Mouse (Mus musculus) embryo, embryonic 9.5 days (tissue): ENCODE data around the gene Cntnap4.

Experiments
- DNase-seq: peaks from one replicate; pipeline ENCODE4 v3.0.0-alpha.2; 2017; ENCODE audit errors: extremely low spot score

Gene Cntnap4

DNA sequence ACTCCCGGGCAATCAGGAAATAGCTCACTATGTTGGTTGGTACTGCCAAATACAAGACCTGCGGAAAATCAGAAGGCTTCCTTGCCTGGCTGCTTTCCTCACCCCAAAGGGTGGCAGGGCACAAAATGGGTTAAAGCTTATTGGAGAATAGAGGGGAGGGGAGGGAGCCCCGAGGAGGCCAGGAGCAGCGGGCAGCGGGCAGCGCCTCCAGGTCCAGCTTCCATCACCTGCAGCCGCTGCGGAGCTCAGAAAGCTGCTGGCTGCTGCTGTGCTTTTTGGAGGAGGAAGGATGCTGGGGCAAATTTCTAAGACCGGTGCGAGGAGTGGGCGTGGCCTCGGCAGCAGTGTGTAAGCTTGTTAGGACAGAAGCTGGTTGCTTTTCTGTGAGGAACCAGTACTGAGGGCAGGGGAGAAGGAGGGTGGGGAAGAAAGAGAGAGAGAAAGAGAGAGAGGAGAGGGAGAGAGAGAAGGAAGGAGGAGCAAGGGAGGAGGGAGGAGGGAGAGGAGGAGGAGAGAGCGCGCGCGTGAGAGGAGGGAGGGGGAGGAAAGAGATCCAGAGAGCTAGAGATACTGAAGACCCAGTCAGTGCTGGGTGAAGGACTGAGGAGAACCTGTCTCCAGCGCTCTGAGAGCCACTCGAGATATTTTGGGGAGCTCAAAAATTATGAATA lies at the start of gene Cntnap4:
Gene Cntnap4, plus strand, starts transcription at position 573 of the 671 bp plus-strand sequence.
- peak; percentile 34 for DNase-seq

DNA sequence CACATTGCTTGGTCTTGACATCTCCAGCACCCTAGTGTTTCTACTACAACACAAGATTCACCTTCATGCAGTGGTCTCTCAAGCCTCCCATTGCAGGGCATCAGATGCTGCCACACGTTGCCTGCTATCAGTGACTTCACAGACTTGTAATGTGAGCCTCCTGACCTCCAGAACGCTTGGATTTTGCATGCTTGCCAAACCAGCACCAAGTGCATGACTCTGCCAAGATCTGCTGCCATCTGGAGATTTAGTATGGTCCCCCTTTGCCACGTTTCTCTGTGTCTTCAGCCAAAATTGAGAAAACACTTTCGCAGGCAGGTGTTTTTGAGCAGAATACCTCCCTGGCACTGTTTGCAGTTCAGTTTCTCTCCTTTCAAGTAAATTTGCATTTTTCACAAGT lies 12.5 kb upstream of the Cntnap4 start:
- DNase-seq: no peak

DNA sequence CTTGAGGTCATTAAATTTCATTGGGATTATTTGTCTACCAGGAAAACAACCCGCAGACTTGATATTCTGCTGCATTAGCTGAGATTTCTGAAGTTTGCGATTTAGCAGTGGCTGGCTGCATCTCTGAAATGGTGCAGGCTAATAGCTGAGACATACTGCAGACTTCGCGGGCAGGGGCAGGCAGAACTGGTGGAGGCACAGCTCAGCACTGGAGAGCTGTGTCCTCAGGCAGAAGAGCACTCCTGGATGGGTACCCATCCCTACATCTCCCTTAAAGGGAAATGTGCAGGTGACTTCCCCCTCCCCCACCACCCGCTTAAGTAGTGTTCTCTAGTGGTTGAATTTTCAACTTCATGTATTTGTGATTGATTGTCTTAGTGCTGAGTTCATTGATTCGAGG lies 698 bp downstream of the Cntnap4 start:
- no peak for DNase-seq

DNA sequence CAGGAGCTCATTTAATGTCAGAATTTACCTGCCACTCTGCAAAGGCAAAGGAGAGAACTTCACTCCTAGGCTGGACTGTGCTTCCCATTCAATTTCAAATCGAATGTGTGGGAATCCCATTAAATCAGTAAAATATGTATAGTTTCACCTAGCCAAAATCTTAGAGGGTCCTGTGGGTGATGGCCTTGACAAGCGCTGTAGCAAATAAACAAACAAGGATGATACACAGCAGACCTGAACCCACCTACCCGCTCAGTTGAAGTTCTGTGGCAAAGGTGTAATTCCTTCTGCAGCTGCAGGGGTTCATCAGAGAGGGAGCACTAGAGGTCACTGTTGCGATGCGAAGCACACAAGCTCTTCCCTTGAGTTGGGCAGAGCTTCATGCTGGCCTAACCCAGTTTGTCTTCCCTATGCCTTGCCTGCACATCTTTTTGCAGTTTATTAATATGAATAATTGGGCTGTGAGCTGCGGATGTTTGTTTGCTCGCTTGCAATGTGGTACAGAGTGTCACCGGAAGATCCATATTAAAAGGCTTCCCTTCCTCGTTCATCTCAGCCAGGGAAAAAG lies 1.6 kb downstream of the Cntnap4 start:
- peak; percentile 47 for DNase-seq

DNA sequence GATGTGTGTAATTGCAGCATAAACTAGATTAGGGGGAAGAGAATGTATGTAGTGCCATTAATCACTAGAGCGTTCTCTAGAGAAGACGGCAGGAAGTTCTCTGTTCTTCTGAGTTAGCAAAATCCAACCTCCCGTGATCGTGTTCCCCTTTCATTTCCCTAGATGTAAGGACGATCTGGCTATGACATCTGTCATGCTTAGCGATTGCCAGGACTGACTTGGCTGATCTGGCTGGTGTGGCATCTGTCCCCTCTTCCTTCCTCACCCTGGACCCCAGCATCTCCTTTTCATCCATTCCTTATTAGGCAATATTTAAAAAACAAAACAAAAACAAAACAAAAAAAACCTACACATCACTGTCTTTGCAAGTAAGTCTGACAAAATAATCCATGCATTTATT lies 11.6 kb downstream of the Cntnap4 start:
- no peak for DNase-seq

DNA sequence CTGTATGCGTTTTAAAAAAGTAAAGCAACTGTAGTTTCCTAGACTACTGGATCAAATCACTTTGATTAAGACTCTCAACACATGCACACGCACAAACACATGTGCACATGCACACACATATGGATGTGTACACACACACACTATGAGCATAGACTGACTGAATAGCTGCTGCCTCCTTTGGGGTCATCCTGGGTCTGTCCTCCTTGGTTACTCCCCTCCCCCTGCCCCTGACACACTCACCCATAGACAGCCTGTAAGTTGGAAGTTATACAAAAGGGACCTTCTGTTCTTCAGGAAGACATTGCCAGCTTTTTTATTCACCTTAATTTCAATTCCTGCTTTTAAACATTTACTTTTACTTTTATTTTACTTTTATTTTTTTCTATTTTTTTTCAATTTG lies 13.6 kb downstream of the Cntnap4 start:
- no peak for DNase-seq

DNA sequence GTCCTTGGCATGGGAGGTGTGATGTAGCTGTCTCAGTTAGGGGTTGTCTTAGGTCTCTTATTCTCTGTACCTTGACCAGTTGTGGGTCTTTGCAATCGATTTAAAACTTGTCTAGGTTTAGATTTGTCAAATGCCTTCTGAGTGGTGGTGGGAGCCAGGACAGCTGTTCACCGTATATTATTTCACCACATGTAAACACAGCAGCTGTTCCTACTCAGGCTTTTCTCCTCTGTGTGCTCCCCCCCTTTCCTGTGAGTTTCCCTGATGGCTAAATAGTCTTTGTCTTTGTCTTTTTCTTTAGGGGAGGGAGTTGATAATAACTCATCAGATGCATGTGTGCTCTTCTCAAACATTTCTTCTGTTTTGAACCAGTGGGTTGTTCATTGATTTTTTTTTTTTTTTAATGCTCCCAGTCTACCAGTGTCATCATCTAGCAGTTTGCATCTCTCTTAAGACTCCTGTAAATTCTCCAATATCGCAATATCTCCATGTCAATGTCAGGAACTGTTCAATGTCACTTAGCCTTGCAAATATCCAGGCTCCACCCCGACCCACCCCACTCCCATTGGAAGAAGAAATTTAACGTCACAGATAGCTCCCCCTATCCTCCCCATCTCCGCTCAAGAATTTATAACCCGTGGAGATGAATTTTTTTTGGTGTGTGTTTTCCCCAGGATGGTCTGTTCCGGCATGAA lies 18.7 kb downstream of the Cntnap4 start:
- DNase-seq: no peak

DNA sequence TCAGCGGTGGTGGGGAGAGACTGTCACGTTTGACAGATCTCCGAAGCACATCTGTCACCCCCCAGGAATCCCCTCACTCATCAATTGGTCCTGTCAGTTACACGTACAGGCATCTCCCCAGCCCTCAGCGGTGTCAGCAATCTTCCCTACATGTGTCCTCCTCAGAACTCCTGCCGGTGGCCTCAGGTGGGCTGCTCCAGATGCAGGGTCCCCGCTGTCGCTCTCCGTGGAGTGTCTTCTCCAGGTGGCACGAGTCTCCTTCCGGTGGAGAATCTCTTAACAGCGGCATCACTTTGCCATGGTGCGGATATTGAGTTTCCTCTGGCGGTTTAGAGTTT lies 19.2 kb downstream of the Cntnap4 start:
- no peak for DNase-seq

DNA sequence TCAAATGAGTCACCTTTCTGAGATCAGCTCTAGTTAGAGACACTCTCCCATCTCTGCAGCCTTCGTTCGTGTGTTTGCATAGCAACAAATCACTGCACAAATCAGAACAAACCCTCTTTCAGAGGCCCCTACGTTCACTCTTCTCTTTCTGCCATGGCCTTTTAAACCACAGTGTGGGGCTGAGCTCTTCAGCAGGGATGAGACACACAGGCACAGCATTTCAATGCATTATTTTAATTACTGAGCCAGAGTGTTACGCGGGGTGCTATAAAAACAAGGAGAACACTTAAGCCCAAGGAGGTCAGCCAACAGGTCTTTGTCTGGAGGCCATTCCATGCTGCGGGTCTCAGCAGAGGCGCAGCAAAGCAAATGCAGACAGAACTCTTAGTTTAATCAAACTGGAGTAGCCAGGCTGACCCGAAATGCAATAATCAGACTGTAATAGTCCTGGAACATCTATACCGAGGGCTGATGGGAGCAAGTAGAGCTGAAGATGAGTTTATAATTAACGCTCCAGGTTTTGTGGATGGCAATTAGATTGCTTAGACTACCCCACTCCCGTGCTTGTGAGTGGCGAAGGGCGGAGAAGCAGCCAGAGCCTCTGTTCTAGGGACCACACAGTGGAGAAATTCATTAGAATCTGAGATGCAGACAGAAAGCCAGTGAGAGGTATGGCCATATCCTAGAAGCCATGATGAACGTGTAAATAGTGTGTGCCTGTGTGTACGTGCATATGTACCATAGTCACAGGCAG lies 26.4 kb downstream of the Cntnap4 start:
- DNase-seq: no peak

DNA sequence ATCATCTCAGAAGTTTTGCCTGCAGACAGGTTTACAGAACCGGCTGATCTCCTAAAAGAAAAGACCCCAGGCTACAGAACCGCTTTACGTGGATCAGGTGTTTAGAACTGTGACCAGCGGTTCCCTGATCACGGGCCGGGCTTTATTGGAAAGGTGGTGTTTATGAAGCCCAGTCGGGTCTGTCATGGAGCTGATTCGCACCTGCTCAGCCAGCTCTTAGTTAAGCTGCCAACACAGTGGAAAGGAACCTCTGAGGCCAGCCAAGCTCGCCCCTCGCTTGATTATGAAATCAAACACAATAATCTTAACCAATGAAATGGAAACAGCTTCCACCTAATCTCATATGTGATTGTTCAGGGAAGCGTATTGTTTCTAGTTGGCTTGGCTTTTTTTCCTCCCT lies 30.1 kb downstream of the Cntnap4 start:
- no peak for DNase-seq

DNA sequence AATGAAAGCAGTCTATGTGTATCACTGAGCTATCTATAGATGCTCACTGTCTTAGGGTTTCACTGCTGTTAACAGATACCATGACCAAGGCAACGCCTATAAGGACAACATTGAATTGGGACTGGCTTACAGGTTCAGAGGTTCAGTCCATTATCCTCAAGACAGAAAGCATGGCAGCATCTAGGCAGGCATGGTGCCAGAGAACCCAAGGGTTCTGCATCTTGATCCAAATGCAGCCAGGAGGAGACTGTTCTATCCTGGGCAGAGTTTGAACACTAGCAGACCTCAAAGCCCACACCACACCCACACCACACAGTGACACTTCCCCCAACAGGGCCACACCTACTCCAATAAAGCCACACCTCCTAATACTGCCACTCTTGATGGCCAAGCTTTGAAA lies 31.3 kb downstream of the Cntnap4 start:
- DNase-seq: no peak

DNA sequence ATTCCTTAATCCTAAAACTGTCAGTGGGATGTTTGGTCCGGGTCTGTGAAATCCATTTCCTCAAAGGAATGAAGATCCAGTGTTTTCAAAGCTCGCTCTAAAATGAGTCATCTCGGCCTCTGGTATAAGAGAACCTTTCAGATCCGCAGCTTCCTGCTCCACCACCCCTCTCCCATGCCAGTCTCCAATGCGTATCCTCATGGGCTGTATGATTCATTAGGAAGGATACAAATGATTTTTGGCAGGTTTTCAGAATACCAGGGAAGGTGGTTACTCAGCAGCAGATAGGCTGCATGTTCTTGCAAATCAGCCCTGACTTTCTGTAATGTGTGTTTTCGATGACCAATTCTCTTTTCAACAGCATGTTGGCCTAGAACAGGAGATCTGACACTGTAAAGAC lies 40.3 kb downstream of the Cntnap4 start:
- no peak for DNase-seq

DNA sequence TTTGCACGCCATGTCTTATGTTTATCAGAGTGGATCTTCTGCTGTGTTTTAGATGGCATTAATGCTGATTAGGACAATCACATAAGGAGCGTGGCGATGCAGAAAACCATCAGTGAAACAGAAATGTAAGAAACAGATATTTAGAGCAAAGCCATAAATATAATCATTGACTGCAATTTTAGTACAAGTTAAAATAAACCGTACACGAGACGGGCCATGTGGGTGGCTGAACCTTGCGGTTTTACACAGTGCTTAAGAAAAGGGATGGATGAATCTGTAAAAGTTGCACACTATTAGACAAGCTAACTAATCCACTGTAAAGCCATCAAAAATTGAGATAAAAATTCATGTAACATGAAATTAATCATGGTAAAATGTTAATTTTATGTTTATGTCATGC lies 58.9 kb downstream of the Cntnap4 start:
- no peak for DNase-seq

DNA sequence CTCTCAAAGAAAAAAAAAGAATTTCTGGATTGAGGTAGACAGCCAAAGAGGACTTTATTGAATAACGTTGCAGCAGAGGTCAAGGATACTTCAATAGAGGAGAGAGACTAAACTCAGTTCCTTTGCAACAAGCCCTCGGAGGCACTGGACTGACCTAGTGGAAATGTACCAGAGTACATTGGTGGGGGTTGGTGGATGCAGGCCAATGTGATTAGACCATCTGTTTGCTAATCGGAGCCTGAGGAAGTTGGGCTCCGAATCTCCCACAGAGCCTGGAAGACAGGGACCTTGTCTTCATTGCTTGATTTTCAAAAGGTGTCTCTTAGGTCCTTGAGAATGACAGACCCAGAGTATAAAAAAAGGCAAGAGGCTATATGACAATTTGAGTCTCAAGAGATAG lies 82.8 kb downstream of the Cntnap4 start:
- no peak for DNase-seq

DNA sequence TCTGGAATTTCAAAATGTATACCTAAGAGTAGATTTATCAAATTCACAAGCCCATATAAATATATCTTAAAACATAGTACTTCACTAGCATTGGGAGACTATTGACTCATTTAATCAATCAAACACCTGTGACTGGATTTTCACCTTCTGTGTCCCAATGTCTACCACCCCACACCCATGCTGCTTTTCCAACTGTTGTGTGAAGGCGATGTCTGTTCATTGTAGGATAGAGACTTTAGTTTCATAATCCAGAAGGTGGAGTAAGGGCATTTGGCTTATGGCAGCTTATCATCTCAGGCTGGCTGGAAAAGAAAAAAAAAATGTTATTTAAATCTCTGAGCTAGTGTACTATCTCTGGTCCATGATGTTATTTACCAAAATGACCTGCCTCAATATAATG lies 83.4 kb downstream of the Cntnap4 start:
- no peak for DNase-seq

DNA sequence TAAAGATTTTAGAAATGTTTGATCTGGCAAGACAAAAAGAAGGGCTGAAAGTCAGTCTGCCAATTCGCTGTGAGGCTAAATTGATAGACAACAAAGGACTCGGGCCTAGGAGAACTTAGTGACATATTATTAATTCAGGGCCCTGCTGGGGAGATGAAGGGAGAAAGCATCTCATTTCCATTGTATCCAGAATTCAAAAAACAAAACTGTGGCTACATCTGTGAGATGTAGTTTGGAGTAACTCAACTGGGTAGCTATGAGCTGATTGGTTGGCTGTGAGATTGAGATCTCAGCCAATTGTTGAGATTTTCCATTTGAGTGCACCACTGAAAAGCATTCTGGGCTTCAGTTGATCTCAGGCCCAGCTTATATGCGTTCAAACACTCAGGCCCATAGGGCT lies 84.2 kb downstream of the Cntnap4 start:
- no peak for DNase-seq

DNA sequence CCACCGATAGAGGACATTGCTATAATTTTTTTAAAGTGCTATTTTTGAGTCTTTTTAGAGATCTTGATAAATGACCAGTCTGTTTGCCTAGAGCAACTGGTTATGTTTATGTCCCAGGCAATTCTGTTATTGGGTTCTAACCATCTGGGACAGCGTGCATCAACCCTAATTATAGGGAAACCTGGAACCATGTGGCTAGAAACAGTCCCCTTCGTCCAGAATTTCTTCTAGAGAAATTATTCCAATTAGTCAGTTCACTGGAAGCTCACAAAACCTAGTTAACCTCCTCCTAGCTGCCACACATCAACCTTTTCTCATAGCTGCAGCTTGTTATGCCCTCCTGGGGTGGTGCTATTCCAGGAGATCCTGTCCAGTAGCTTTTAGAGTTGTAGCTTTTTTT lies 94.2 kb downstream of the Cntnap4 start:
- no peak for DNase-seq

DNA sequence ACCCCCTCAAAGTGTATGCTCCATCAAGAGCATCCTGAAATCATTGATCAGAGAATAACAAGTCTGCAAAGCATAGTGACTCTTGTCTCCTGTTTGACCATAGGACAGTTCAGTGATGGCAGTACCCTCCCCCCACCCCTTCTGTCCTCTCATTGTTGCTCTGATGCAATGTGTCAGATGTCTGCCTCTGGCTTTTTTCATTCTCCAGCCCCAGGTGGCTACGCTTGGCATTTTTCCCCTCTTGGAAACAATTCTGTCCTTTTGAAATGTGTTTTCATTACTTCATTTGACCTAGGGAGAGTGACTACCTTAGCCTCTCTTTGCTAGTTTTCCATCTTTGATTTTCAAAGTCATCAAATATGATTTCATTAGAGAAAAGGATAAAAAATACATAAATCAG lies 104.8 kb downstream of the Cntnap4 start:
- no peak for DNase-seq

DNA sequence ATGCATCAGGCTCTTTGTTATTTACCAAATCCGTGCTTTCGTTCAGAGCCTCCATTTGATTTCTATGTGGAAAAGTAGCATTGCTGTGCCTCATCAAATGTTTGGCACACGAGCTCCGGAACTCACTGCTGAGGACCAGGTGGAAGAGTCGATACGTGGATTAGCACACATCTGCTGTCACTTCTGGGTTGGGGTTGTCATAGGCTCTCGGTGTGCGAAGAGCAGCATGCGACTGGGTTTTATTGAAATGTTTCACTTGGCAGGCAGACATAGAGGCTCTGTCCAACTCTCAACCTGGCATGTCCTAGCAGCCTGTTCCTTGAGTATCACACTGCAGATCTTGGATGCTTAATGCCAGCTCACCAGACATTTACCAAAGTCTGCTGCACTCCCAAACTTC lies 111.9 kb downstream of the Cntnap4 start:
- DNase-seq: no peak

DNA sequence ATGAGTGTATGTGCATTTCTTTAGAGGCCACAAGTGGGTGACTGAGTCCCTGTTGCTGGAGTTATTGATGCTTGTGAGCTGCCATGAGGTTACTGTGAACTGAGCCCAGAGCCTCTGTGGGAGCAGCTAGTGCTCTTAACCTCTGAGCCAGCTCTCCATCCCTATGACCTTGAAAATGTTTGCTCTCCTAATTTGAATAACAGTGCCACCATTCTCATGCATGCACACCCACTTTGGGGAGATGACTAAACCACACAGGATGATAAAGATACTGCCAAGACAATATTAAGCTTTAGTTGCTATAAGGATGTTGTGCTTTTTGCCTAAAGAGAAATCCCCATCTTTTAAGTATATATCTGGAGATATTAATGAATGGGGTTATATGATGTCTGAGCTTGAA lies 125.9 kb downstream of the Cntnap4 start:
- no peak for DNase-seq

DNA sequence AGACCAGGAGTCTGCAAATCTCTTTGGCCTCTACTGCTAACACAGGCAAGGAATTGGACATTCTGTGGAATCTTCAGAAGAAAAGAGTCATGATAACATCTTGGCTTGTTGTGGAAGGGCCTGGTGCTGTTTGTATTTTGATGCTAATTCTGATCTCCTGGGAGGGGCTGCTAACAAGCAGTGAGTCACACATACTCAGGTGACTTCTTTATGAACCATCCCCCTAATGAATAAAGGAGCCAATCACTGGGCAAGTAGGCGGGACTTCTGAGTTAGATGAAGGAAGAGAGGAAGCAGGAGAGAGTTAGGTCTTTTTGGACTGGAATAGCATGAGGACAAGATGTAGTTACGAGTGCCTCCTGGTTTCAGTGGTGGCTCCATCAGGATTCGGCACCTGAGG lies 128.3 kb downstream of the Cntnap4 start:
- DNase-seq: no peak

DNA sequence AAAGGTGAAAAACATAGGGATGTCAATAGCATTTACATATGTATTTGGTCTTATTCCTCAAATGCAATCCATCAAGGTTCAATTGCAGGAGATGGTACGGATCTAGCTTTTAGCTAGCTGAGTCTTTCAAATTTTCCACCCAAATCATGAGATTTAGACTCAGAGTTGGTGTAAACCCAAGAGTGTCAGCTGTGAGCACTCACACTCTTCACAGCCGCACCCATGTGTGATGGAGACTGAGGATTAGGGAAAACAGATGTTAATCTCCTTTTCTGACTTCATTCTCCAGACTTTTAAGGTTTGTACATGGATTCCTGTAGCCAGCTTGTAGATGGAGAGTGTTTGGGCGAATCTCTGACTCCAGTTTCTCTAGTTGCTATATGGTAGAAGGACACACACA lies 147.1 kb downstream of the Cntnap4 start:
- no peak for DNase-seq

DNA sequence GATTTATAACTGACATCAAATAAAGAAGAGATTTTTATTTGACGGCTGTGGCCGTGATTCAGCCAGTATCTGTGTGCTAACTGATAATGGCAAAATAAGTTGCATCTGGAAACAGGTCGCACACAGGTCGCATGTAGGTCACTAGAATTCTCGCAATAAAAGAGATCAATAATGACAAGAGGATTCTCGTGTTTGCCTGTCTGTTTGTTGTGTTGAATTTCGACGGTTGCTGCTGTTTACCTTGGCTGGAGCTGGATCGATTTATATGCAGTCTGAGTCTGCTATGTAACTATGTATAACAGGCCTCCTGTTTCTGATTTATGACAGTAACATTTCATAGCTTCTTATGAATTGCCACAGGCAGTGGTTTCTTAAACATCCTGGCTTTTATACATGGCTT lies 155.1 kb downstream of the Cntnap4 start:
- no peak for DNase-seq
